Mouse (Mus musculus) adrenal gland, adult 2 months (tissue): ENCODE results near the gene Pak4. TPM values are rescaled to one million over a fixed set of nuclear protein-coding genes. Genes with fewer than 3 reads are reported as not detected.

Source experiments
- microRNA-seq, 2 experiments: library from miRNA; unstranded; fragments of <30 nt; microRNA quantifications; one replicate each; pipeline ENCODE4 v1.2.0; 2021
- polyA plus RNA-seq: library from polyadenylated mRNA; depleted of rRNA; stranded (reverse); fragments of >200 nt; gene quantifications from 2 replicates; pipeline ENCODE4 v1.2.3, GENCODE M21; 2012; rRNA removed
- total RNA-seq, 2 experiments: library from RNA; stranded (reverse); gene quantifications; 2 replicates each; pipeline ENCODE4 v1.2.3; 2021

Gene Pak4
- total and polyA plus RNA-seq, 3 experiments = 28.7 to 53.5 (median 29.6) TPM

Small RNAs within 50 kb of the gene (microRNA-seq; reads per million reads assigned to microRNA genes)
- 0.44 to 1.7 reads per million in 2 experiments for gene Mir7049

Other genes with a start within 250 kb of the Pak4 start
- gene Rps16, start 247.5 kb downstream of the Pak4 start, total RNA-seq = 1,000 to 10,000 TPM in 1 of 2 experiments, 100 to 1,000 TPM in 1; 895 to 1,085 TPM
- gene Rps16, start 247.5 kb downstream of the Pak4 start, polyA plus RNA-seq = 555 and 709 TPM in 2 replicates
- gene Plekhg2, start 225.6 kb downstream of the Pak4 start, total RNA-seq = 10 to 100 TPM; 14.9 to 15.6 TPM
- 22.5 and 23.2 TPM in 2 replicates for gene Plekhg2, start 225.6 kb downstream of the Pak4 start, polyA plus RNA-seq
- gene Zfp36, start 217.9 kb downstream of the Pak4 start, total RNA-seq = 10 to 100 TPM; 16.3 to 19.4 TPM
- 25.9 and 32.3 TPM in 2 replicates for gene Zfp36, start 217.9 kb downstream of the Pak4 start, polyA plus RNA-seq
- gene Med29, start 205.5 kb downstream of the Pak4 start, total RNA-seq = 10 to 100 TPM; 39.6 to 49.7 TPM
- 72.1 and 88.5 TPM in 2 replicates for gene Med29, start 205.5 kb downstream of the Pak4 start, polyA plus RNA-seq
- gene Paf1, start 205.2 kb downstream of the Pak4 start, total RNA-seq = 100 to 1,000 TPM in 1 of 2 experiments, 10 to 100 TPM in 1; 73.4 to 104 TPM
- gene Paf1, start 205.2 kb downstream of the Pak4 start, polyA plus RNA-seq = 323 and 399 TPM in 2 replicates
- 10 to 100 TPM in 1 of 2 experiments, 1 to 10 TPM in 1; 7.1 to 10.4 TPM for gene Gmfg, start 160.7 kb downstream of the Pak4 start, total RNA-seq
- gene Gmfg, start 160.7 kb downstream of the Pak4 start, polyA plus RNA-seq = 0.58 and 0.89 TPM in 2 replicates
- gene Lrfn1, start 146.2 kb downstream of the Pak4 start, total RNA-seq = 10 to 100 TPM; 12.9 to 25.4 TPM
- gene Lrfn1, start 146.2 kb downstream of the Pak4 start, polyA plus RNA-seq = 33.6 and 37.1 TPM in 2 replicates
- not detected for gene Ifnl2, start 87.7 kb downstream of the Pak4 start, total RNA-seq
- 0.33 and 1.00 TPM in 2 replicates for gene Ifnl2, start 87.7 kb downstream of the Pak4 start, polyA plus RNA-seq
- gene Ifnl3, start 75.3 kb downstream of the Pak4 start, total RNA-seq = not detected
- gene Ifnl3, start 75.3 kb downstream of the Pak4 start, polyA plus RNA-seq = 0.48 and 0.59 TPM in 2 replicates
- not detected for gene Sycn, start 57.3 kb downstream of the Pak4 start, total RNA-seq
- gene Sycn, start 57.3 kb downstream of the Pak4 start, polyA plus RNA-seq = 0.44 and 0.48 TPM in 2 replicates
- gene Nccrp1, start 50.9 kb downstream of the Pak4 start, total RNA-seq = not detected
- 0.10 TPM in 1 of 2 replicates, not detected in the other for gene Nccrp1, start 50.9 kb downstream of the Pak4 start, polyA plus RNA-seq
- 10 to 100 TPM; 61.0 to 78.2 TPM for gene Samd4b, start within 50 bp of the Pak4 start, total RNA-seq
- gene Samd4b, start within 50 bp of the Pak4 start, polyA plus RNA-seq = 127 and 146 TPM in 2 replicates
- not detected for gene Acp7, start 33.1 kb upstream of the Pak4 start, total RNA-seq
- not detected in 2 replicates for gene Acp7, start 33.1 kb upstream of the Pak4 start, polyA plus RNA-seq
- 1 to 10 TPM; 1.7 to 2.6 TPM for gene Fbxo27, start 94.7 kb upstream of the Pak4 start, total RNA-seq
- 6.6 and 8.5 TPM in 2 replicates for gene Fbxo27, start 94.7 kb upstream of the Pak4 start, polyA plus RNA-seq
- 1 to 10 TPM; 2.0 to 5.3 TPM for gene Fbxo17, start 118.6 kb upstream of the Pak4 start, total RNA-seq
- gene Fbxo17, start 118.6 kb upstream of the Pak4 start, polyA plus RNA-seq = 11.1 and 14.1 TPM in 2 replicates
- 10 to 100 TPM; 74.6 to 82.1 TPM for gene Mrps12, start 143.6 kb upstream of the Pak4 start, total RNA-seq
- gene Mrps12, start 143.6 kb upstream of the Pak4 start, polyA plus RNA-seq = 217 and 245 TPM in 2 replicates
- 10 to 100 TPM; 16.5 to 21.2 TPM for gene Sars2, start 143.8 kb upstream of the Pak4 start, total RNA-seq
- 42.6 and 43.0 TPM in 2 replicates for gene Sars2, start 143.8 kb upstream of the Pak4 start, polyA plus RNA-seq
- gene Ccer2, start 158.0 kb upstream of the Pak4 start, total RNA-seq = not detected
- not detected in 2 replicates for gene Ccer2, start 158.0 kb upstream of the Pak4 start, polyA plus RNA-seq
- gene Sirt2, start 168.6 kb upstream of the Pak4 start, total RNA-seq = 10 to 100 TPM; 86.0 to 87.0 TPM
- 57.3 and 59.0 TPM in 2 replicates for gene Sirt2, start 168.6 kb upstream of the Pak4 start, polyA plus RNA-seq
- gene Nfkbib, start 169.3 kb upstream of the Pak4 start, total RNA-seq = 10 to 100 TPM; 38.0 to 62.9 TPM
- gene Nfkbib, start 169.3 kb upstream of the Pak4 start, polyA plus RNA-seq = 97.6 and 122 TPM in 2 replicates
- 1 to 10 TPM; 2.9 to 3.7 TPM for gene Rinl, start 190.8 kb upstream of the Pak4 start, total RNA-seq
- 3.0 and 4.1 TPM in 2 replicates for gene Rinl, start 190.8 kb upstream of the Pak4 start, polyA plus RNA-seq
- gene Hnrnpl, start 210.4 kb upstream of the Pak4 start, total RNA-seq = 100 to 1,000 TPM; 382 to 408 TPM
- gene Hnrnpl, start 210.4 kb upstream of the Pak4 start, polyA plus RNA-seq = 119 and 120 TPM in 2 replicates
- 100 to 1,000 TPM; 520 to 711 TPM for gene Ech1, start 227.0 kb upstream of the Pak4 start, total RNA-seq
- gene Ech1, start 227.0 kb upstream of the Pak4 start, polyA plus RNA-seq = 486 and 560 TPM in 2 replicates
- 1 to 10 TPM; 7.4 to 9.4 TPM for gene Lgals4, start 235.7 kb upstream of the Pak4 start, total RNA-seq
- gene Lgals4, start 235.7 kb upstream of the Pak4 start, polyA plus RNA-seq = 20.5 and 22.4 TPM in 2 replicates